Mouse (Mus musculus) cerebellum, adult (tissue): ENCODE measurements around the gene Tenm1.

Experiments
- ATAC-seq: cut with Nextera tagmentation; 2 replicates; pipeline ENCODE4 v1.9.2; 2017; ENCODE audit warnings: mild to moderate bottlenecking, moderate library complexity, mixed read lengths; ENCODE audit not compliant: insufficient number of reproducible peaks, low FRiP score, low TSS enrichment

The Tenm1 gene

GRCm38 (mm10) chrX:42967611-42968010 is 461.3 kb downstream of the Tenm1 start:
- no peak for ATAC-seq

GRCm38 (mm10) chrX:42861731-42862130 is 567.2 kb downstream of the Tenm1 start:
- ATAC-seq, result no peak

- no peak for ATAC-seq
Measured at GRCm38 (mm10) chrX:42781566-42781965, 647.4 kb downstream of the Tenm1 start.

GRCm38 (mm10) chrX:42718078-42718785 is 710.7 kb downstream of the Tenm1 start:
- ATAC-seq, result no peak

GRCm38 (mm10) chrX:42700291-42700690 is 728.6 kb downstream of the Tenm1 start:
- ATAC-seq, result no peak

GRCm38 (mm10) chrX:42647131-42647530 is 781.8 kb downstream of the Tenm1 start:
- ATAC-seq, result no peak

GRCm38 (mm10) chrX:42580521-42580920 is 848.4 kb downstream of the Tenm1 start:
- ATAC-seq, result no peak

- no peak for ATAC-seq
Measured at GRCm38 (mm10) chrX:42558683-42559082, 870.2 kb downstream of the Tenm1 start.

- peak; percentile 64; the same call in 1 of the 2 replicates for ATAC-seq
Measured at GRCm38 (mm10) chrX:42557284-42557683, 871.6 kb downstream of the Tenm1 start.

- ATAC-seq, result no peak
Measured at GRCm38 (mm10) chrX:42548513-42548912, 880.4 kb downstream of the Tenm1 start.

- no peak for ATAC-seq
Measured at GRCm38 (mm10) chrX:42545076-42545475, 883.9 kb downstream of the Tenm1 start.

- ATAC-seq, result no peak
Measured at GRCm38 (mm10) chrX:42540756-42541053, 888.2 kb downstream of the Tenm1 start.

- peak; percentile 93 for ATAC-seq
Measured at GRCm38 (mm10) chrX:42540030-42540755, 888.7 kb downstream of the Tenm1 start.

- no peak for ATAC-seq
Measured at GRCm38 (mm10) chrX:42530703-42531102, 898.2 kb downstream of the Tenm1 start.

GRCm38 (mm10) chrX:42522868-42523267 is 906.1 kb downstream of the Tenm1 start:
- ATAC-seq, result no peak

- no peak for ATAC-seq
Measured at GRCm38 (mm10) chrX:42512567-42512966, 916.4 kb downstream of the Tenm1 start.

GRCm38 (mm10) chrX:42511105-42511504 is 917.8 kb downstream of the Tenm1 start:
- ATAC-seq, result no peak

GRCm38 (mm10) chrX:42502291-42503043 is 926.5 kb downstream of the Tenm1 start, which contains the start of gene Sh2d1a:
Gene Sh2d1a, plus strand, starts transcription at chrX:42502453.
- ATAC-seq, result no peak

GRCm38 (mm10) chrX:42500538-42500937 is 928.4 kb downstream of the Tenm1 start:
- no peak for ATAC-seq

GRCm38 (mm10) chrX:42490336-42490735 is 938.6 kb downstream of the Tenm1 start:
- ATAC-seq, result no peak

GRCm38 (mm10) chrX:42489446-42489845 is 939.5 kb downstream of the Tenm1 start, which contains the start of gene Tex13c2:
Gene Tex13c2, plus strand, starts transcription at chrX:42489691.
- ATAC-seq, result no peak
